Mouse (Mus musculus) testis, postnatal 14 days (tissue): ENCODE results near the gene Tbc1d2.
"Not testable (repeated sequence)": the region's sequence is repeated elsewhere in the genome, so short reads cannot be mapped to it uniquely, and the experiment has no call there.

Source experiments
- DNase-seq: peaks from one replicate; pipeline ENCODE4 v3.0.0; 2021; ENCODE audit warnings: low spot score

The Tbc1d2 gene

DNA sequence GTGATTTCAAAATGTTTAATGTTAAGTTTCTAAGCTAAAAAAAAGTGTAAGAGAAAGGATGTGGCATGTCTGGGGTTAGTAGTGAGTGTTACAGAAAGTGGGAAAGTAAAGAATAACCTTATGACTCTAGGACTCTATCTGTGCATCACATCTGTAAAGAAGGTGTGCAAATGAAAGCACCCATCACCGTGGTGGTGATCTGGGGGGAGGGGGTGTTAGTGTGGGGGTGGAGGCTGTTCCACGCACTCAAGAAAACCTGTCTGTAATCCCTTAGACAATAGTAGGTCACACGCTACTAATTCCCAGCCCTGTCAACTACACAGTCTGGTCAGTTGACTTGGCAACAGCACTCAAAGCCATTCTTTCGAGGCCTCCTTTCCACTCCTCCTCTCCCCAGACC is 8.7 kb downstream of the Tbc1d2 start:
- DNase-seq: no peak

GRCm38 (mm10) chr4:46639866-46640265 is 10.1 kb downstream of the Tbc1d2 start:
- DNase-seq: no peak

DNA sequence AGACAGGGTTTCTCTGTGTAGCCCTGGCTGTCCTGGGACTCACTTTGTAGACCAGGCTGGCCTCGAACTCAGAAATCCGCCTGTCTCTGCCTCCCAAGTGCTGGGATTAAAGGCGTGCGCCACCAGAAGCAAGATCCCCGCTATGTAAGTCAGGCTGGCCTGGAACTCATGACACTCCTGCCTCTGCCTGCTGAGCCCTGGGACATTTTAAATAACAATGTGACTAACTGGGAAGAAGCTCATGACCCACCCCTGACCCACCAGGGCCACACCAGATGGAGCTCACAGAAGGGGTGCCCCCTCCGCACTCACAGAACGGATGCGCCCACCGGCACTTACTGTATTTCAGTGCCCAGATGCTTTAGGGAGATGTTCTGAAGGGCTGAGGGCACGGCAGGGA is 12.8 kb downstream of the Tbc1d2 start:
- not testable (repeated sequence) for DNase-seq

DNA sequence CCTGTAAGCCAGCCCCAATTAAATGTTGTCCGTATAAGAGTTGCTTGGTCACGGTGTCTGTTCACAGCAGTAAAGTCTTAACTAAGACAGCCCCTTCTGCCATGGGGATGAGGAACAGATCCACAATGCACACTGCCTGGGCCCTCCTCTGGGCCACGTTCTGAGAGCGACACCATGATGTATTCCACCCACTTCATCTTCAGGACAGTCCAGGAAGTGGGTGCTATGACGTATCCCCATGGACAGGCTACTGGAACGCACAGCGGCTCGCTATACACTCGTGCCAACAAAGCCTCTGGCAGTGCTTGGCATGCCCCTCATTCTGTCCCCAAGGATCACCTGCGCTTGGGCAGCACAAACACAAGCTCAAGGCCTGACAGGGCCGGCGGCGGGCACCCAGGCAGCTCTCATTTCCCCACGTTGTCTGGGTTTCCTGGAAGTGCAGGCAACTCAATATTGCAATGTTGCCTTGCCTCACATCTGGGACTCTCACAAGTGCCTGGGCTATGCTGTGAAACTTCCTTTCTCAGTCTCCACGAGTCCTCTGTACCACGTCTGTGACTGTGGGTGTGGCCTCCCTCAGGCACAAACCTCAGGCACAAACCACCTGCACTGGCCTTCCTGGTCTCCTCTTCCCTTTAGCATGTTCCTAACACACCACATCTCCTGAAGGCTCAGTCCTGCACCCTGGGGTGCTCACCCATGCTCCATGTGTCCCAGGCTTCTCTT is 14.1 kb downstream of the Tbc1d2 start:
- DNase-seq: no peak

DNA sequence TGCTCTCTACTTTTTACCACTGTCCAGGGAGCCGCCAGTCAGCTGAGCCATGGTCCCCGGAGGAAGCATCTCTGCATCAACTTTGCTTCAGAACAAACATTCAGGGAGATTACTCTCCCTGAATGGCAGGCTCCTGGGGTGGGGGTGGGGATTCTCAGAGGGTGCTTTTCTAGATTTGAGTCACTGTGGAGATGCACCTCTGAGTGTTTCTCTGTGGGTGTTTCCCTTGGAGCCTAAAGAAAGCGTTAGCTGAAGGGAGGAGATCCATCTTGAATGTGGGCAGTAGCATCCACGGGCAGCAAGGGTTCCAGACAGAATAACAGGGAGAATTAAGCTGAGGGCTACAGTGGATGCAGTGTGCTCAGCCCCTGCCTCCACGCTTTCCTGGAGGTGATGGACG is 15.1 kb downstream of the Tbc1d2 start:
- DNase-seq: no peak

DNA sequence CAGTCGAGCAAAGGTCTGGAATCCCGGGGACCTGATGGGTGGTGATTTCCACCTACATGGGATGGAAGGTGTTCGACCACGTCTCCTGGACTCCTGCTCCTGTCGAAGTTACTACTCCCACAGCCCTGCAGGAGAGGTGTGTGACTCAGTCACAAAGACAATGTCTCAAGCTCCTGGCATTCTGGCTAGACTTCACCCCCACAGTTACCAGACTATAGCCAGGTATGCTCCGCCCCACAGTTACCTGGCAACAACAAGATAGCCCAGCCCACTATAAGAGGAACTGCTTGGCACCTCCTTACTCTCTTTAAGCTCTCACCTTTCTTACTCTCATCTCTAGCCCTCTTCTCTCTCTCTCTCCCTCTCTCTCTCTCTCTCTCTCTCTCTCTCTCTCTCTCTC is 16.4 kb downstream of the Tbc1d2 start:
- not testable (repeated sequence) for DNase-seq

GRCm38 (mm10) chr4:46632465-46632864 is 17.5 kb downstream of the Tbc1d2 start:
- no peak for DNase-seq

DNA sequence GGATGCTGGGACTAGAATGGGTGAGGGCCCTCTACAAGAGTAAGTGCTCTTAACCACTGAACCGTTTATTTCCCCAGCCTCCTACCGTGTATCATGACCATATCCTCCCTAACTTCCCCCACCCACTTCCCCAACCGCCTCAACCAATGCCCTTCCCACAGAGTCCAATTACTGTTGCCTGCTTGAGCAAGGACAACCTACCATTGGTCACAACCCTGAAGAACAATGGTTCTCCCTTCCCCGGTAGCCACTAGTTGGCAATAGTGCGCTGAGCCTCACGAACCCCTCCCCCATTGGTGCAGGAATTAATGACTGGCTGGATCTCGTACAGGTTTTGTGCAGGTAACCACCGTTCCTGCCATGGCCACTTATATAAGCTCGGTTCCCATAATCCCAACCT is 19.6 kb downstream of the Tbc1d2 start:
- no peak for DNase-seq

- no peak for DNase-seq
These were observed 21.1 kb downstream of the Tbc1d2 start for GRCm38 (mm10) chr4:46628873-46629272.

- DNase-seq: no peak
These were observed 21.9 kb downstream of the Tbc1d2 start for GRCm38 (mm10) chr4:46628081-46628480.

- DNase-seq: no peak
These were observed 24.9 kb downstream of the Tbc1d2 start for GRCm38 (mm10) chr4:46625101-46625500.

- no peak for DNase-seq
These were observed 27.0 kb downstream of the Tbc1d2 start for GRCm38 (mm10) chr4:46623007-46623406.

- DNase-seq: no peak
These were observed 29.1 kb downstream of the Tbc1d2 start for GRCm38 (mm10) chr4:46620946-46621345.

DNA sequence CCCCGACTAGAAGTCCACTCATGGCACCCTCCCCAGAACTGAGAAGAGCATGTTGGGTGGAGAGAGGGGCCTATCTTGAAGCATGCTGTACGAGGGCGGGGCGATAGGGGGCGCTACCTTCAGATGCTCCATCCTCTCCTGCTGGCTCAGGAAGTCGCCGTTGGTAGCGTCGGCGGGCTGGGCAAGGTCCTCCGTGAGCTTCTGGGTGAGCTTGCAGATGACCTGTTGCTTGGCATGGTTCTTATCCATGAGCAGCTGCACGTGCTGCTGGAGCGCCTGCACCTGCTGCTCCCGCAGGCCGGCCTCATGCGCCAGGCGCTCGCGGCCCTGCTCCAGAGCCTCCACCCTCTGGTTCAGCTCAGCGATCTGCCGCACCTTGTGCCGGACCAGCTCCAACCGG is 29.7 kb downstream of the Tbc1d2 start:
- DNase-seq: peak; percentile 61

DNA sequence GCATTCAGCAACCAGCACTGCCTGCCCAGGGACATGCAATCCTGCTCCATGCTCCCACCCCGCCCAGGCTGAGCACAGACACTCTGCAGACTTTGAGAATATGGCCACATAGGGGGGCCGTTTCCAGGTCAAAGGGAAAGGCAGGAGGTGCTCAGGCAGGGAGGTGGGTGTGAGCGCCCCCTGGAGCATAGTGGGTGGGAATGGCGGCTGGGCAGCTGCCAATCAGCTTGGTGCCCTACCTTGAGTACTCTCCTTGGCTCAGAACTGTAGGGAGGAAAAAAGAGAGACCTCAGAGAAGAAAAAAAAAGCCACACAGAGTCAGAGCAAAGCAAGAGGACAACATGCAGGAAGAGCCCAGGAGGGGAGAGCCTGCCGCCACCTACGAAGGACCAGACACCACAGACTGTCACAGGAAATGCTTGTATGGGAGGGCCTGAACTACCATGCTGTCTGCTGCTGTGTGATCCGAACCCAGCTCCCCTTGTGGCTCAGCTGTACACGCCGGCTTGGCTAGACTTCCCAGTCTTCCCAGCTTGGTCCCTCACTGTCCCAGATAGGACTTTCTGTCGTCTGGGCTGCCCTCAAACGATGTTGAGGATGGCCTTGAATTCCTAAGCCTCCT is 31.7 kb downstream of the Tbc1d2 start:
- no peak for DNase-seq

DNA sequence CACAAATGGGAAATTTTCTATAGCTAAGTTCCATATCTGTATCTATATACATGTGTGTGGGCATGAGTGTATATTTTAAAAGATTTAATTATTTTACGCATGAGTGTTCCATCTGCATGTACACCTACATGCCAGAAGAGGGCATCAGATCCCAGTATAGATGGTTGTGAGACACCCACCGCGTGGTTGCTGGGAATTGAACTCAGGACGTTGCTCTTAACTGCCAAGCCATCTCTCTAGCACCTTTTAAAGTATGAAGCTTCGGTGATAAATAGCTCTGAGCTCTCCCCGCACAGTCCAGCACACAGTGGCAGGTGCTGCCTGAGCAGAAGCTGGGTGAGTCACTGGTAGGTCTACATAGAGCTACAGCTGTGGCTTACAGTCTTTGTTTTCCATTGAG is 32.6 kb downstream of the Tbc1d2 start:
- DNase-seq: no peak

- DNase-seq: no peak
These were observed 35.4 kb downstream of the Tbc1d2 start for GRCm38 (mm10) chr4:46614641-46615040.

- DNase-seq: no peak
These were observed 36.4 kb downstream of the Tbc1d2 start for GRCm38 (mm10) chr4:46613618-46614017.

GRCm38 (mm10) chr4:46611181-46611580 is 38.8 kb downstream of the Tbc1d2 start:
- peak; percentile 72 for DNase-seq

DNA sequence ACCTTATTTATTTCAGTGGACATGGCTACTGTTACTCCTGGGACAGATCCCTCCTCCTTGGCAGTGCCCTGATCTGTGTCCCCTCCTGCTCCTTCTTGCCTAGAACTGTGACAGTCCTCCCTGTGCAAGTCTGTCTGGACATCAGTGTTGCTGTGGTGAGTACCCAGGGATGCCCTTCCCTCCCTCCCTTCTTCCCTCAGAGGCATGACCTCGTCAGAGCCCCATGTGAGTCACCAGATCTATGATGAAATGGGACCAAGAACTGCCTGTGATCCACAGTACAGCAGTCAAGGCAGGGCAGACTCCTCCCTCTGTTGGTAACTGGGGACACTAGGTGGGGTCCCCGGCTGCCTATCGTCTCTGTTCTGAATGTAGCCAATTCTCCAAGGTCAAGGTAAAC is 42.4 kb downstream of the Tbc1d2 start:
- no peak for DNase-seq

GRCm38 (mm10) chr4:46605451-46605850 is 44.6 kb downstream of the Tbc1d2 start:
- no peak for DNase-seq

DNA sequence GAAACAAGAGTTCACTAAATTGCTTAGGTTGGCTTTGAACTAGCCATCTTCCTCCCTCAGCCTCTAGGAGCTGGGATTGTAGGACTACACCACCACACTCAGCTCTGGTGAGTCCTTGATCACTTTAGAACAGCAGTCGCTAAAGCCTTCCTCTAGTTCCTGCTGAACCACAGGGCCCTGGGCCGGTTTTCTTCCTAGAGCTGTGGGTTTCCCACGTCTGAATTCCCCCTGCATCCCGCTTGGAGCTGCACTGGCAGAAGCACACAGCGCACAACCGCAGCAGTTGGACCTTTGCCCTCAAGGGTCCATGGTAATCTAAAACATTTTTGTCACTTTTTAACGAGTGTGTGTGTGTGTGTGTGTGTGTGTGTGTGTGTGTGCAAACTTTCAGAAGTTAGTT is 47.3 kb downstream of the Tbc1d2 start:
- no peak for DNase-seq

GRCm38 (mm10) chr4:46601844-46602423 is 48.1 kb downstream of the Tbc1d2 start, which contains the start of gene Coro2a:
TSS of gene Coro2a (minus strand) at chr4:46602202.
- DNase-seq: peak; percentile 82
